Mouse (Mus musculus): ENCODE results near the gene Casp3.

Gene Casp3

GRCm38 (mm10) chr8:46655919-46656318 lies 38.8 kb downstream of the Casp3 start:
- in situ Hi-C loops (cut with MboI, MseI): loop anchor here in 1 of 2 experiments (10.0 kb wide), 1 partner anchor 289 kb away; no protein-coding TSS in a partner anchor

GRCm38 (mm10) chr8:46671496-46671895 lies 54.4 kb downstream of the Casp3 start:
- in situ Hi-C loops (cut with MboI, MseI): loop anchor here in 1 of 2 experiments (5.0 kb wide), 1 partner anchor 281 kb away; no protein-coding TSS in a partner anchor

- in situ Hi-C loops (cut with MboI, MseI): loop anchor here in 1 of 2 experiments (25.0 kb wide), 1 partner anchor 856 kb away; the partner anchor contains the start of genes Rwdd4a and Trappc11
These were observed 63.7 kb downstream of the Casp3 start for GRCm38 (mm10) chr8:46680671-46681365.

DNA sequence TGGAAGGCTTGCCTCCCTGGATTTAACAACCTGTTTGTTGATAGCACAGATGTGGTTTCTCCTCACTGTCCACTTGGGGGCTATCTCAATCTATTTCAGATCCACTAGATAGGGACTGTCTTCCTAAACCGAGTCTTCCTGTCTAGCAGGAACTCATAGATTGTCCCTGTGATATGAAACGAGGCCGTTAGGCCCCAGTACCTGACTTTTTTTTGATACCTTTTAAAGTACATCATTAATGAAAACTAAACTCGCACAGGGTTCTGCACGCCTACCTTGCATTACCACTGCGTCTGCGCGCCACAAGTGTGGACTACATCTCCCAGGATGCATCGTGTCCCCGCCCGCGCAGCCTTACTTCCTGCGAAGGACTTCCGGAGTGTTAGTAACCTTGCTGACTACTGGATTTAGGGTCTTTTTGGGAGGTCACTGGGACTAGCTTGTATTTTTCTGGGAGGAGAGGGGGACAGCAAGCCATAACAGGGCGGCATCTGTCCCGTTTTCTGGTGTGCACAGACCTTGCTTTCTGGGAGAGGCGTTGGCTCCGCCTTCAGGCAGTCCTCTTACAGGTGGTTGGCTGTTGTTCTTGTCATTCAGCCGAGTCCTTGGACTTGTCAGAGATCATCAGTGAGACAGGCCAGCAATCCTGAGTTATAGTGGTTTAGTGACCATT lies 69.7 kb downstream of the Casp3 start:
- in situ Hi-C loops (cut with MboI, MseI): loop anchor here in 1 of 2 experiments (5.0 to 25.0 kb wide), 2 partner anchors 41 to 851 kb away; partner anchors contain the start of genes Rwdd4a and Trappc11
